Mouse (Mus musculus) midbrain, embryonic 10.5 days (tissue): ENCODE data around the gene Galm. TPM values are rescaled to one million over a fixed set of nuclear protein-coding genes. Genes with fewer than 3 reads are reported as not detected.

Experiments used
- DNase-seq: peaks from one replicate; pipeline ENCODE4 v3.0.0-alpha.2; 2017; ENCODE audit warnings: low spot score
- H3K27ac ChIP-seq: fragments of 300-500 bp; sonication (generic); replicated peaks from 2 replicates; pipeline ENCODE4 v1.5.1; 2016; ENCODE audit warnings: mild to moderate bottlenecking
- H3K27me3 ChIP-seq: fragments of 300-500 bp; sonication (generic); 2 replicates; pipeline ENCODE4 v1.6.1; 2016; ENCODE audit warnings: low read depth, mild to moderate bottlenecking; ENCODE audit not compliant: poor library complexity, severe bottlenecking
- H3K36me3 ChIP-seq: fragments of 300-500 bp; sonication (generic); 2 replicates; pipeline ENCODE4 v1.6.1; 2016; ENCODE audit warnings: mild to moderate bottlenecking, moderate library complexity
- H3K4me1 ChIP-seq: fragments of 300-500 bp; sonication (generic); 2 replicates; pipeline ENCODE4 v1.6.1; 2016
- H3K4me3 ChIP-seq: fragments of 300-500 bp; sonication (generic); 2 replicates; pipeline ENCODE4 v1.5.1; 2016; ENCODE audit warnings: mild to moderate bottlenecking, moderate library complexity
- H3K9me3 ChIP-seq: fragments of 300-500 bp; sonication (generic); replicated peaks from 2 replicates; pipeline ENCODE4 v1.6.1; 2016; ENCODE audit warnings: mild to moderate bottlenecking
- WGBS: fragments of 180-500 bp; shearing (Covaris S2); methylation state at CpG from one replicate; pipeline ENCODE4 v1.1.7; 2016; 5-methylcytosine and 5-hydroxymethylcytosine counted together
- polyA plus RNA-seq: library from polyadenylated mRNA; unstranded; fragments of >200 nt; fragmentation: Nextera tagmentation; extraction: Ambion mirVana; gene quantifications from 2 replicates; pipeline ENCODE4 v1.2.1, GENCODE M21; 2016

The Galm gene
- polyA plus RNA-seq, 1 experiment from 2014 or later: 9.9 TPM

- Histone ChIP-seq H3K36me3 (no peaks in the 10 kb centered on the region), H3K9me3 (no peaks in the 10 kb centered on the region), H3K27me3 (no peaks in the 10 kb centered on the region; the same call in 1 of the 2 replicates), H3K27ac (no peak overlapping the region), H3K4me3 (no peak overlapping the region), H3K4me1 (peaks cover 17% of the 10 kb centered on the region)
- no peak for DNase-seq
- WGBS: 94% methylated on average over 6 of the region's 6 CpGs
Observed at GRCm38 (mm10) chr17:80099823-80100222, 27.4 kb upstream of the Galm start.

- H3K4me1 ChIP-seq: no peaks in the 10 kb centered on the region
- no peaks in the 10 kb centered on the region for H3K27me3 ChIP-seq
- no peak overlapping the region for H3K4me3 ChIP-seq
- no peak for DNase-seq
- H3K36me3 ChIP-seq: no peaks in the 10 kb centered on the region
- WGBS: 84% methylated on average over 10 of the region's 10 CpGs
- no peak overlapping the region for H3K27ac ChIP-seq
- H3K9me3 ChIP-seq: no peaks in the 10 kb centered on the region
Observed at GRCm38 (mm10) chr17:80105348-80105978, 21.8 kb upstream of the Galm start.

- Histone ChIP-seq H3K27me3 (no peaks in the 10 kb centered on the region), H3K27ac (no peak overlapping the region), H3K36me3 (no peaks in the 10 kb centered on the region), H3K4me1 (no peaks in the 10 kb centered on the region), H3K4me3 (no peak overlapping the region), H3K9me3 (no peaks in the 10 kb centered on the region)
- 86% methylated on average over 5 of the region's 5 CpGs for WGBS
- DNase-seq: no peak
Observed at GRCm38 (mm10) chr17:80112665-80113305, 14.5 kb upstream of the Galm start.

- WGBS: 86% methylated on average over 4 of the region's 4 CpGs
Observed at GRCm38 (mm10) chr17:80113468-80113867, 13.8 kb upstream of the Galm start.

GRCm38 (mm10) chr17:80120396-80120795 is 6.9 kb upstream of the Galm start:
- Histone ChIP-seq H3K9me3 (no peaks in the 10 kb centered on the region), H3K27me3 (no peaks in the 10 kb centered on the region), H3K27ac (no peak overlapping the region), H3K36me3 (no peaks in the 10 kb centered on the region), H3K4me3 (no peak overlapping the region), H3K4me1 (no peaks in the 10 kb centered on the region)
- no peak for DNase-seq
- WGBS: 81% methylated on average over 3 of the region's 3 CpGs

More at GRCm38 (mm10) chr17:80113468-80113867, 13.8 kb upstream of the Galm start:
- no peaks in the 10 kb centered on the region for H3K9me3 ChIP-seq
- DNase-seq: no peak
- no peaks in the 10 kb centered on the region for H3K36me3 ChIP-seq
- no peaks in the 10 kb centered on the region for H3K4me1 ChIP-seq
- no peaks in the 10 kb centered on the region for H3K27me3 ChIP-seq
- H3K4me3 ChIP-seq: no peak overlapping the region
- no peak overlapping the region for H3K27ac ChIP-seq

- Histone ChIP-seq H3K27me3 (0 out of 2 replicates have a peak, but pooled peaks cover 7% of the 10 kb centered on the region), H3K27ac (no peak overlapping the region), H3K36me3 (no peaks in the 10 kb centered on the region), H3K4me3 (no peak overlapping the region), H3K4me1 (no peaks in the 10 kb centered on the region), H3K9me3 (no peaks in the 10 kb centered on the region)
- no peak for DNase-seq
- WGBS: 68% methylated on average over 1 of the region's 1 CpGs
Observed at GRCm38 (mm10) chr17:80121833-80122232, 5.4 kb upstream of the Galm start.

GRCm38 (mm10) chr17:80124985-80125750 is 2.1 kb upstream of the Galm start:
- H3K4me3 ChIP-seq: no peak overlapping the region
- 0 out of 2 replicates have a peak, but pooled peaks cover 7% of the 10 kb centered on the region for H3K27me3 ChIP-seq
- no peak overlapping the region for H3K27ac ChIP-seq
- 93% methylated on average over 5 of the region's 5 CpGs for WGBS
- no peak for DNase-seq
- peaks cover 26% of the 10 kb centered on the region for H3K4me1 ChIP-seq
- no peaks in the 10 kb centered on the region for H3K36me3 ChIP-seq
- no peaks in the 10 kb centered on the region for H3K9me3 ChIP-seq

GRCm38 (mm10) chr17:80126166-80126565 is 1.1 kb upstream of the Galm start:
- Histone ChIP-seq H3K4me1 (peaks cover 26% of the 10 kb centered on the region), H3K36me3 (no peaks in the 10 kb centered on the region), H3K4me3 (no peak overlapping the region), H3K27ac (no peak overlapping the region), H3K27me3 (0 out of 2 replicates have a peak, but pooled peaks cover 7% of the 10 kb centered on the region), H3K9me3 (no peaks in the 10 kb centered on the region)
- DNase-seq: no peak
- WGBS: 92% methylated on average over 6 of the region's 6 CpGs

GRCm38 (mm10) chr17:80128476-80128990 is 1.3 kb downstream of the Galm start:
- no peaks in the 10 kb centered on the region for H3K9me3 ChIP-seq
- no peak overlapping the region for H3K27ac ChIP-seq
- H3K4me3 ChIP-seq: peak overlapping the region; percentile 61
- no peak for DNase-seq
- WGBS: 80% methylated on average over 13 of the region's 13 CpGs
- 0 out of 2 replicates have a peak, but pooled peaks cover 7% of the 10 kb centered on the region for H3K27me3 ChIP-seq
- H3K36me3 ChIP-seq: no peaks in the 10 kb centered on the region
- peaks cover 26% of the 10 kb centered on the region for H3K4me1 ChIP-seq

- no peak for DNase-seq
- no peaks in the 10 kb centered on the region for H3K36me3 ChIP-seq
Observed at GRCm38 (mm10) chr17:80129387-80129786, 2.1 kb downstream of the Galm start.

GRCm38 (mm10) chr17:80130718-80131430 is 3.6 kb downstream of the Galm start:
- no peaks in the 10 kb centered on the region for H3K9me3 ChIP-seq
- H3K27me3 ChIP-seq: 0 out of 2 replicates have a peak, but pooled peaks cover 7% of the 10 kb centered on the region
- DNase-seq: no peak
- peaks cover 29% of the 10 kb centered on the region for H3K4me1 ChIP-seq
- no peaks in the 10 kb centered on the region for H3K36me3 ChIP-seq
- no peak overlapping the region for H3K4me3 ChIP-seq
- 84% methylated on average over 9 of the region's 9 CpGs for WGBS
- no peak overlapping the region for H3K27ac ChIP-seq

More at GRCm38 (mm10) chr17:80129387-80129786, 2.1 kb downstream of the Galm start:
- H3K4me1 ChIP-seq: peaks cover 27% of the 10 kb centered on the region
- H3K9me3 ChIP-seq: no peaks in the 10 kb centered on the region
- H3K27me3 ChIP-seq: 0 out of 2 replicates have a peak, but pooled peaks cover 7% of the 10 kb centered on the region
- H3K4me3 ChIP-seq: no peak overlapping the region
- WGBS: 70% methylated on average over 4 of the region's 4 CpGs
- H3K27ac ChIP-seq: no peak overlapping the region

GRCm38 (mm10) chr17:80131431-80131766 is 4.1 kb downstream of the Galm start:
- Histone ChIP-seq H3K4me1 (peaks cover 29% of the 10 kb centered on the region), H3K4me3 (no peak overlapping the region), H3K36me3 (no peaks in the 10 kb centered on the region), H3K27me3 (0 out of 2 replicates have a peak, but pooled peaks cover 4% of the 10 kb centered on the region), H3K9me3 (no peaks in the 10 kb centered on the region), H3K27ac (no peak overlapping the region)
- DNase-seq: no peak
- WGBS: 57% methylated on average over 1 of the region's 1 CpGs
